Mouse (Mus musculus): ENCODE results near the gene Pik3r5. TPM values are rescaled to one million over a fixed set of nuclear protein-coding genes. Genes with fewer than 3 reads are reported as not detected.

The Pik3r5 gene
- polyA plus RNA-seq, 1 experiment from 2014 or later, result 0.19 TPM

- H3K36me3 ChIP-seq (ENCODE audit: control insufficient read depth, insufficient read depth, low read length), result no peaks in the 10 kb centered on the region
- ATAC-seq (replicated peaks; ENCODE audit: insufficient number of reproducible peaks, low FRiP score, low TSS enrichment), result no peak
- 42% methylated on average over 3 of the region's 3 CpGs for WGBS (ENCODE audit: insufficient replicate concordance)
Measured at GRCm38 (mm10) chr11:68417001-68417400, 14.9 kb upstream of the Pik3r5 start.

GRCm38 (mm10) chr11:68417831-68418230, 14.1 kb upstream of the Pik3r5 start:
- Histone ChIP-seq H3K9ac (ENCODE audit: low read depth, low read length) (no peak overlapping the region), H3K27ac (ENCODE audit: low read depth, low read length) (no peak overlapping the region), H3K36me3 (ENCODE audit: control insufficient read depth, insufficient read depth, low read length) (no peaks in the 10 kb centered on the region), H3K4me1 (ENCODE audit: control insufficient read depth, insufficient read depth, low read length) (no peaks in the 10 kb centered on the region), H3K9me3 (replicated peaks; ENCODE audit: control insufficient read depth, low read length) (no peaks in the 10 kb centered on the region; the same call in 1 of the 2 replicates), H3K27me3 (ENCODE audit: control insufficient read depth, insufficient read depth, low read length) (no peaks in the 10 kb centered on the region), H3K4me3 (ENCODE audit: low read depth, low read length) (no peak overlapping the region), H3K4me2 (no peak overlapping the region)
- WGBS (ENCODE audit: insufficient replicate concordance), result 55% methylated on average over 9 of the region's 9 CpGs
- ATAC-seq (replicated peaks; ENCODE audit: insufficient number of reproducible peaks, low FRiP score, low TSS enrichment), result no peak

More at GRCm38 (mm10) chr11:68417001-68417400, 14.9 kb upstream of the Pik3r5 start:
- Histone ChIP-seq H3K4me3 (ENCODE audit: low read depth, low read length) (no peak overlapping the region), H3K9ac (ENCODE audit: low read depth, low read length) (no peak overlapping the region), H3K27ac (ENCODE audit: low read depth, low read length) (no peak overlapping the region), H3K4me2 (no peak overlapping the region), H3K9me3 (replicated peaks; ENCODE audit: control insufficient read depth, low read length) (no peaks in the 10 kb centered on the region; the same call in 1 of the 2 replicates), H3K4me1 (ENCODE audit: control insufficient read depth, insufficient read depth, low read length) (no peaks in the 10 kb centered on the region), H3K27me3 (ENCODE audit: control insufficient read depth, insufficient read depth, low read length) (no peaks in the 10 kb centered on the region)

- ATAC-seq (replicated peaks; ENCODE audit: insufficient number of reproducible peaks, low FRiP score, low TSS enrichment), result no peak
Measured at GRCm38 (mm10) chr11:68425492-68426315, 6.2 kb upstream of the Pik3r5 start.

GRCm38 (mm10) chr11:68427083-68427570, 4.8 kb upstream of the Pik3r5 start:
- Histone ChIP-seq H3K9ac (ENCODE audit: low read depth, low read length) (no peak overlapping the region), H3K4me3 (ENCODE audit: low read depth, low read length) (no peak overlapping the region), H3K9me3 (replicated peaks; ENCODE audit: control insufficient read depth, low read length) (no peaks in the 10 kb centered on the region), H3K4me1 (ENCODE audit: control insufficient read depth, insufficient read depth, low read length) (no peaks in the 10 kb centered on the region), H3K27ac (ENCODE audit: low read depth, low read length) (no peak overlapping the region), H3K36me3 (ENCODE audit: control insufficient read depth, insufficient read depth, low read length) (no peaks in the 10 kb centered on the region), H3K4me2 (no peak overlapping the region), H3K27me3 (ENCODE audit: control insufficient read depth, insufficient read depth, low read length) (peaks cover 22% of the 10 kb centered on the region)
- no peak for ATAC-seq (replicated peaks; ENCODE audit: insufficient number of reproducible peaks, low FRiP score, low TSS enrichment)
- 74% methylated on average over 5 of the region's 5 CpGs for WGBS (ENCODE audit: insufficient replicate concordance)

More at GRCm38 (mm10) chr11:68425492-68426315, 6.2 kb upstream of the Pik3r5 start:
- Histone ChIP-seq H3K9ac (ENCODE audit: low read depth, low read length) (no peak overlapping the region), H3K36me3 (ENCODE audit: control insufficient read depth, insufficient read depth, low read length) (no peaks in the 10 kb centered on the region), H3K4me1 (ENCODE audit: control insufficient read depth, insufficient read depth, low read length) (no peaks in the 10 kb centered on the region), H3K4me3 (ENCODE audit: low read depth, low read length) (no peak overlapping the region), H3K27me3 (ENCODE audit: control insufficient read depth, insufficient read depth, low read length) (peaks cover 8% of the 10 kb centered on the region), H3K4me2 (no peak overlapping the region), H3K9me3 (replicated peaks; ENCODE audit: control insufficient read depth, low read length) (no peaks in the 10 kb centered on the region), H3K27ac (ENCODE audit: low read depth, low read length) (no peak overlapping the region)
- 69% methylated on average over 8 of the region's 8 CpGs for WGBS (ENCODE audit: insufficient replicate concordance)

- no peak for ATAC-seq (replicated peaks; ENCODE audit: insufficient number of reproducible peaks, low FRiP score, low TSS enrichment)
- Histone ChIP-seq H3K27ac (ENCODE audit: low read depth, low read length) (no peak overlapping the region), H3K4me2 (no peak overlapping the region), H3K9me3 (replicated peaks; ENCODE audit: control insufficient read depth, low read length) (no peaks in the 10 kb centered on the region), H3K9ac (ENCODE audit: low read depth, low read length) (no peak overlapping the region), H3K27me3 (ENCODE audit: control insufficient read depth, insufficient read depth, low read length) (peaks cover 42% of the 10 kb centered on the region), H3K4me3 (ENCODE audit: low read depth, low read length) (no peak overlapping the region), H3K4me1 (ENCODE audit: control insufficient read depth, insufficient read depth, low read length) (no peaks in the 10 kb centered on the region), H3K36me3 (ENCODE audit: control insufficient read depth, insufficient read depth, low read length) (no peaks in the 10 kb centered on the region)
- 53% methylated on average over 5 of the region's 5 CpGs for WGBS (ENCODE audit: insufficient replicate concordance)
Measured at GRCm38 (mm10) chr11:68430662-68431061, 1.3 kb upstream of the Pik3r5 start.

- H3K27ac ChIP-seq (ENCODE audit: low read depth, low read length), result no peak overlapping the region
- peak; percentile 10; the same call in 1 of the 2 replicates for ATAC-seq (replicated peaks; ENCODE audit: insufficient number of reproducible peaks, low FRiP score, low TSS enrichment)
- H3K4me3 ChIP-seq (ENCODE audit: low read depth, low read length), result peak overlapping the region; percentile 46
- 29% methylated on average over 23 of the region's 23 CpGs for WGBS (ENCODE audit: insufficient replicate concordance)
- no peaks in the 10 kb centered on the region for H3K9me3 ChIP-seq (replicated peaks; ENCODE audit: control insufficient read depth, low read length)
- no peaks in the 10 kb centered on the region for H3K4me1 ChIP-seq (ENCODE audit: control insufficient read depth, insufficient read depth, low read length)
- peak overlapping the region; percentile 70 for H3K4me2 ChIP-seq
- peaks cover 42% of the 10 kb centered on the region for H3K27me3 ChIP-seq (ENCODE audit: control insufficient read depth, insufficient read depth, low read length)
- no peaks in the 10 kb centered on the region for H3K36me3 ChIP-seq (ENCODE audit: control insufficient read depth, insufficient read depth, low read length)
- no peak overlapping the region for H3K9ac ChIP-seq (ENCODE audit: low read depth, low read length)
Measured at GRCm38 (mm10) chr11:68432361-68433021, 570 bp downstream of the Pik3r5 start.

GRCm38 (mm10) chr11:68433534-68433933, 1.6 kb downstream of the Pik3r5 start:
- Histone ChIP-seq H3K4me3 (ENCODE audit: low read depth, low read length) (no peak overlapping the region), H3K27me3 (ENCODE audit: control insufficient read depth, insufficient read depth, low read length) (peaks cover 42% of the 10 kb centered on the region), H3K4me1 (ENCODE audit: control insufficient read depth, insufficient read depth, low read length) (no peaks in the 10 kb centered on the region), H3K9me3 (replicated peaks; ENCODE audit: control insufficient read depth, low read length) (no peaks in the 10 kb centered on the region), H3K36me3 (ENCODE audit: control insufficient read depth, insufficient read depth, low read length) (no peaks in the 10 kb centered on the region), H3K9ac (ENCODE audit: low read depth, low read length) (no peak overlapping the region), H3K27ac (ENCODE audit: low read depth, low read length) (no peak overlapping the region), H3K4me2 (no peak overlapping the region)
- WGBS (ENCODE audit: insufficient replicate concordance), result 77% methylated on average over 5 of the region's 5 CpGs
- ATAC-seq (replicated peaks; ENCODE audit: insufficient number of reproducible peaks, low FRiP score, low TSS enrichment), result no peak

- no peak overlapping the region for H3K9ac ChIP-seq (ENCODE audit: low read depth, low read length)
Measured at GRCm38 (mm10) chr11:68434697-68435096, 2.8 kb downstream of the Pik3r5 start.

More at GRCm38 (mm10) chr11:68434697-68435096, 2.8 kb downstream of the Pik3r5 start:
- WGBS (ENCODE audit: insufficient replicate concordance), result 73% methylated on average over 2 of the region's 2 CpGs
- Histone ChIP-seq H3K4me3 (ENCODE audit: low read depth, low read length) (no peak overlapping the region), H3K4me1 (ENCODE audit: control insufficient read depth, insufficient read depth, low read length) (no peaks in the 10 kb centered on the region), H3K4me2 (no peak overlapping the region), H3K27ac (ENCODE audit: low read depth, low read length) (no peak overlapping the region), H3K9me3 (replicated peaks; ENCODE audit: control insufficient read depth, low read length) (no peaks in the 10 kb centered on the region), H3K36me3 (ENCODE audit: control insufficient read depth, insufficient read depth, low read length) (no peaks in the 10 kb centered on the region), H3K27me3 (ENCODE audit: control insufficient read depth, insufficient read depth, low read length) (peaks cover 42% of the 10 kb centered on the region)
- ATAC-seq (replicated peaks; ENCODE audit: insufficient number of reproducible peaks, low FRiP score, low TSS enrichment), result no peak
